In the genomic region with DNA sequence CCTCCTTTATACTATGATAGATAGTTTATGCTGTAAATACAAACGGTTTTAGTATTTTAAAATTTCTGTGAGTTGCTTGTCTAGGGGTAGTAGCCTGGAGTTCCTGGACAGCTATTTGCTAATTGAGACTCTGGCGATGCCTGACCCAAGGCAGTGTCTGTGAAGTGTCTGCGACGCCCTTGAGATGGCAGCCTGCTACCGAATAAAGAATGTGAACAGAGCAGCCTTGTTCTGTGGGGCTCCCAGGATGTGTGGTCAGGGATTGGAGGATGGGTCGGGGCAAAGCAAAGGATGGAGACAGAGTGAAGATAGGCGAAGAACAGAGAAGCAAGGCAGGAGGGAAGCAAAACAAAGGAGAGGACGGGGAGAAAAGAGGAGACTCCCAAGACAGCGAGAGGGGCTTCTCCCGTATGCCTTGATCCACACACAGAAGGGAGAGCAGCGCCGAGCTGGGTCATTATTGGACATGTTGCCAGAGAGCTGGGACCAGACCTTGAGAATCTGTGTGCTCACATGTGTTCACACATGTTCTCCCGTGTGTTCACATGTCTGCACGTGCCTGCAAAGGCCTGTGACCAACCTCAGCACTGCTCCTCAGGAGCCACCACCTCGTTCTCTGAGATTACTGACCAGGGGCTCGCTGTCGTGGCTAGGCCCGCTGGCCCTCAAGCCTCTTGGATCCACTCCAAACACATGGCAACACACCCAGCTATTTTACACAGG, we compare ENCODE assay signal across 8 mouse cellular contexts. TPM values are rescaled to one million over a fixed set of nuclear protein-coding genes. Genes with fewer than 3 reads are reported as not detected.
DNase-seq lines count a peak whose midpoint lies in the region; ATAC-seq lines count a peak whose summit lies in the region.

No protein-coding gene starts in this region.

- no peaks in the 10 kb centered on the region for H3K9me3 ChIP-seq in heart, embryonic 16.5 days (replicated peaks; ENCODE audit: control insufficient read depth, low read length)
- H3K9me3 ChIP-seq in neural tube, embryonic 12.5 days: no peaks in the 10 kb centered on the region

- DNase-seq in cerebellum, postnatal 10 days: peak; percentile 54 to 61
- DNase-seq in cerebellum, postnatal 36 days: no peak
- DNase-seq in embryo, embryonic 11 days: peak; percentile 70
- peak; percentile 22 to 31 for DNase-seq in layer of hippocampus, postnatal 25 days (ENCODE audit: extremely low spot score in 1 of 2, low spot score in 1 of 2)
- no peak for DNase-seq in thymus, postnatal 14 days
- no peak for DNase-seq in thymus, postnatal 36 days

- ATAC-seq in heart, embryonic 16.5 days (replicated peaks; ENCODE audit: extremely low read depth, insufficient read depth, low FRiP score): peak; percentile 71; the same call in 1 of the 2 replicates
- ATAC-seq in neural tube, embryonic 12.5 days (ENCODE audit: low FRiP score, low read depth): 0 out of 2 replicates have a peak, but pooled peaks have one; percentile 67

- 45% methylated on average over 18 of the region's 18 CpGs for WGBS in heart, embryonic 16.5 days
- WGBS in neural tube, embryonic 12.5 days: 70% methylated on average over 18 of the region's 18 CpGs

- H3K27ac ChIP-seq in heart, embryonic 16.5 days (ENCODE audit: low read length): no peak overlapping the region
- H3K27ac ChIP-seq in neural tube, embryonic 12.5 days: no peak overlapping the region

- H3K36me3 ChIP-seq in heart, embryonic 16.5 days (ENCODE audit: control insufficient read depth, insufficient read depth): no peaks in the 10 kb centered on the region
- H3K36me3 ChIP-seq in neural tube, embryonic 12.5 days: no peaks in the 10 kb centered on the region

- no peaks in the 10 kb centered on the region for H3K27me3 ChIP-seq in heart, embryonic 16.5 days (ENCODE audit: control insufficient read depth, insufficient read depth, low read length)
- H3K27me3 ChIP-seq in neural tube, embryonic 12.5 days (replicated peaks): no peaks in the 10 kb centered on the region

- H3K4me2 ChIP-seq in heart, embryonic 16.5 days (ENCODE audit: low read depth, low read length): peak overlapping the region; percentile 34
- H3K4me2 ChIP-seq in neural tube, embryonic 12.5 days (replicated peaks): no peak overlapping the region

- H3K4me1 ChIP-seq in heart, embryonic 16.5 days (ENCODE audit: control insufficient read depth, insufficient read depth, low read length): no peaks in the 10 kb centered on the region; the same call in 1 of the 2 replicates
- no peaks in the 10 kb centered on the region for H3K4me1 ChIP-seq in neural tube, embryonic 12.5 days

- H3K9ac ChIP-seq in heart, embryonic 16.5 days (ENCODE audit: low read length): peak overlapping the region; percentile 15; the same call in 1 of the 2 replicates
- H3K9ac ChIP-seq in neural tube, embryonic 12.5 days: no peak overlapping the region

- no peak overlapping the region for H3K4me3 ChIP-seq in heart, embryonic 16.5 days (ENCODE audit: low read length)
- H3K4me3 ChIP-seq in neural tube, embryonic 12.5 days: no peak overlapping the region

RNA-seq across cellular contexts. Expression of a gene that starts 37.7 kb away (rescaled TPM):
- 1.2 and 1.7 TPM in 2 replicates for polyA plus RNA-seq in heart, embryonic 16.5 days (2015; fragmentation: Nextera tagmentation; extraction: Ambion mirVana)
- under 1 TPM in 1 of 2 experiments, not detected in 1; 0.22 TPM for total RNA-seq in layer of hippocampus, postnatal 25 days (2021)
- 0.77 and 0.86 TPM in 2 replicates for polyA plus RNA-seq in neural tube, embryonic 12.5 days (2016; fragmentation: Nextera tagmentation; extraction: Ambion mirVana)

Comparison
In these comparisons a context has a peak if more than half of its experiments do, and no peak if none do; other contexts are left out.
1. DNase-seq: peak in cerebellum, postnatal 10 days (2 of 2), embryo, embryonic 11 days (single experiment) and layer of hippocampus, postnatal 25 days (2 of 2); none in cerebellum, postnatal 36 days (0 of 2), thymus, postnatal 14 days (single experiment) and thymus, postnatal 36 days (0 of 2).